Mouse (Mus musculus) embryonic facial prominence, embryonic 11.5 days (tissue): Measurements from ENCODE around the gene Tedc1. TPM values are rescaled to one million over a fixed set of nuclear protein-coding genes. Genes with fewer than 3 reads are reported as not detected.

Source experiments
- ATAC-seq: fragments of 200-750 bp; cut with Nextera tagmentation; replicated peaks from 2 replicates; pipeline ENCODE4 v1.8.0; 2017; ENCODE audit warnings: low read depth; ENCODE audit not compliant: insufficient number of reproducible peaks, low FRiP score, low TSS enrichment
- DNase-seq: peaks from one replicate; pipeline ENCODE4 v3.0.0-alpha.2; 2015; ENCODE audit warnings: low spot score
- H3K27ac ChIP-seq: fragments of 300-500 bp; sonication (generic); replicated peaks from 2 replicates; pipeline ENCODE4 v1.5.1; 2014; ENCODE audit warnings: mild to moderate bottlenecking, low read depth, low read length, control low read depth
- H3K27me3 ChIP-seq: fragments of 300-500 bp; sonication (generic); 2 replicates; pipeline ENCODE4 v1.6.1; 2014; ENCODE audit warnings: mild to moderate bottlenecking, low read length, moderate library complexity, mixed read lengths; ENCODE audit not compliant: control insufficient read depth, insufficient read depth
- H3K36me3 ChIP-seq: fragments of 300-500 bp; sonication (generic); replicated peaks from 2 replicates; pipeline ENCODE4 v1.6.1; 2014; ENCODE audit warnings: low read depth, mild to moderate bottlenecking, low read length, moderate library complexity, mixed read lengths; ENCODE audit not compliant: control insufficient read depth, insufficient read depth
- H3K4me1 ChIP-seq: fragments of 300-500 bp; sonication (generic); 2 replicates; pipeline ENCODE4 v1.6.1; 2014; ENCODE audit warnings: low read length, mixed read lengths; ENCODE audit not compliant: control insufficient read depth, insufficient read depth
- H3K4me2 ChIP-seq: fragments of 300-500 bp; sonication (generic); 2 replicates; pipeline ENCODE4 v1.6.1; 2014; ENCODE audit warnings: low read depth, mild to moderate bottlenecking, control low read depth, low read length, moderate library complexity
- H3K4me3 ChIP-seq: fragments of 300-500 bp; sonication (generic); 2 replicates; pipeline ENCODE4 v1.5.1; 2014; ENCODE audit warnings: low read depth, low read length, control low read depth
- H3K9ac ChIP-seq: fragments of 300-500 bp; sonication (generic); replicated peaks from 2 replicates; pipeline ENCODE4 v1.6.1; 2014; ENCODE audit warnings: mild to moderate bottlenecking, control low read depth, low read length
- H3K9me3 ChIP-seq: fragments of 300-500 bp; sonication (generic); replicated peaks from 2 replicates; pipeline ENCODE4 v1.6.1; 2016; ENCODE audit warnings: mild to moderate bottlenecking, low read length, inconsistent platforms, mixed read lengths; ENCODE audit not compliant: control insufficient read depth
- WGBS: fragments of 180-500 bp; shearing (Covaris S2); extraction: QIAGEN DNeasy Blood & Tissue Kit; methylation state at CpG from one replicate; pipeline ENCODE4 v1.1.7; 2014; 5-methylcytosine and 5-hydroxymethylcytosine counted together
- polyA plus RNA-seq: library from polyadenylated mRNA; unstranded; fragments of >200 nt; fragmentation: Nextera tagmentation; extraction: Ambion mirVana; gene quantifications from 2 replicates; pipeline ENCODE4 v1.2.1, GENCODE M21; 2014

Tedc1 gene
- 26.4 and 27.4 TPM in 2 replicates for polyA plus RNA-seq

- H3K4me3 ChIP-seq, result peak within 1 kb of the TSS; percentile 62
- peaks cover 2% of the 10 kb centered on the region for H3K27me3 ChIP-seq
- no peaks in the 10 kb centered on the region for H3K9me3 ChIP-seq
- WGBS, result under 1% methylated on average over 46 of the region's 46 CpGs
- peak within 1 kb of the TSS; percentile 25 for H3K27ac ChIP-seq
- H3K4me2 ChIP-seq, result peak within 1 kb of the TSS; percentile 76
- peak within 1 kb of the TSS; percentile 64 for H3K9ac ChIP-seq
- peaks cover 5% of the 10 kb centered on the region; the same call in 1 of the 2 replicates for H3K4me1 ChIP-seq
- ATAC-seq, result peak; percentile 98
- no peaks in the 10 kb centered on the region for H3K36me3 ChIP-seq
- DNase-seq, result peak; percentile 99
Measured at GRCm38 (mm10) chr12:113155887-113156539, at the start of gene Tedc1. Tedc1 (plus strand) TSS chr12:113156421.

DNA sequence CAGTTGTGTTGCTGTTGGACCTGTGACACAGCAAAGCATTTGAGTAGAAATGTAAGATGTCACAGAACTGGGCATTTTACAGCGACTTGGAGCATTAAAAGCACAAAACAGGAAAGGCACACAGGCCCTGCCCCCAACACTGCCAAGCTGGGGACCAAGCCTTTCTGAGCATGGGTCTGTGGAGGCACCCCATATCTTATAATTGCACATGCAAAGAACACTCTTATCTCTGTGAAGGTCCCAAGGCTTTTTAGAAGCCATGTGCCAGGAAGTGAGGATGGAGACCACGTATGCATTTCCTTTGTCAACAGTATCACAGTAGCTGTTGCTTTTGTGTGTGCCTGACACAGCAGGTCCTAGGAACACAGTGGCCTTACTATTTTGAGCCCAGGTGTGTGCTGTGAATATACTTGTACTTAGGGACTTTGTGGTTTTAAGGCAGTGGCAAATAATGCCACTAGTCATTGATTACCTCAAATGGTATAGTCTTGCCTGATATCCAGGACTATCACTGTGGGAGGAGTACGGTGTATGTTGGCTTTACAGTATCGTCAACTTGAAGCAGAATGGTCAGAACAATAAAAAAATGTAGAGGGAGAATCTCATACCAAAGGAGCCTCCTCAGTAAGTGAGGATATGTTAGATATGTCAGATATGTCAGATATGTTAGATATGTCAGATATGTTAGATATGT, 48.6 kb upstream of the Tedc1 start:
- ATAC-seq, result no peak

GRCm38 (mm10) chr12:113108528-113109283, 47.5 kb upstream of the Tedc1 start:
- Histone ChIP-seq H3K36me3 (peaks cover 2% of the 10 kb centered on the region; the same call in 1 of the 2 replicates), H3K27ac (no peak overlapping the region), H3K9ac (no peak overlapping the region), H3K4me2 (no peak overlapping the region), H3K27me3 (no peaks in the 10 kb centered on the region), H3K9me3 (no peaks in the 10 kb centered on the region), H3K4me1 (no peaks in the 10 kb centered on the region), H3K4me3 (no peak overlapping the region)
- DNase-seq (no peak), ATAC-seq (no peak)
- WGBS, result 87% methylated on average over 17 of the region's 17 CpGs

More for the DNA sequence above, 48.6 kb upstream of the Tedc1 start:
- no peak overlapping the region for H3K9ac ChIP-seq
- no peaks in the 10 kb centered on the region for H3K4me1 ChIP-seq
- no peaks in the 10 kb centered on the region for H3K9me3 ChIP-seq
- peaks cover 2% of the 10 kb centered on the region; the same call in 1 of the 2 replicates for H3K36me3 ChIP-seq
- no peak for DNase-seq
- WGBS, result 84% methylated on average over 4 of the region's 4 CpGs
- H3K27me3 ChIP-seq, result no peaks in the 10 kb centered on the region
- no peak overlapping the region for H3K4me2 ChIP-seq
- no peak overlapping the region for H3K4me3 ChIP-seq
- no peak overlapping the region for H3K27ac ChIP-seq

- Histone ChIP-seq H3K9me3 (no peaks in the 10 kb centered on the region), H3K4me3 (no peak overlapping the region), H3K9ac (no peak overlapping the region), H3K36me3 (0 out of 2 replicates have a peak, but pooled peaks cover 2% of the 10 kb centered on the region), H3K27ac (no peak overlapping the region), H3K4me1 (no peaks in the 10 kb centered on the region), H3K27me3 (no peaks in the 10 kb centered on the region), H3K4me2 (no peak overlapping the region)
- ATAC-seq, result no peak
- DNase-seq, result no peak
- WGBS, result 88% methylated on average over 10 of the region's 10 CpGs
Measured at GRCm38 (mm10) chr12:113109801-113110200, 46.4 kb upstream of the Tedc1 start.

DNA sequence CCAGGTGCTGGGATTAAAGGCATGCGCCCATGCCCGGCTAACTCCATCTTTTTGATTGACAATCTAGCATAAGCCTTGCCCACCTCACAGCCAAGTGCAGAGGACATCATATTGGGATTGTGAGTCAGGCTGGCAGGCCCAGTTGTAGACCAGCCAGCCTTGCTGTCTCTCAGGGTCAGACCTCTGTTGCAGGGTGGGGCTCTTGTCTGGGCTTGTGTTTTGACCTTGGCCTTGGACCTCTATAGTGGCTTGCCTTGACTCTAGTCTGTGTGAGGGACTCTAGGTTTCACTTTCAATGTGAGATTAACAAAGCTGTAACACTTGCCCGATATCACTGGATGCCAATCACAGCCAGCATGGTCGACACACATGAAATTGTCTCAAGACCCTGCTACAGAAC, 42.1 kb upstream of the Tedc1 start:
- 88% methylated on average over 4 of the region's 4 CpGs for WGBS
- no peak overlapping the region for H3K4me2 ChIP-seq
- no peak overlapping the region for H3K4me3 ChIP-seq
- no peaks in the 10 kb centered on the region for H3K4me1 ChIP-seq
- no peak for ATAC-seq
- no peaks in the 10 kb centered on the region for H3K27me3 ChIP-seq
- no peaks in the 10 kb centered on the region for H3K9me3 ChIP-seq
- no peak overlapping the region for H3K9ac ChIP-seq
- peaks cover 2% of the 10 kb centered on the region; the same call in 1 of the 2 replicates for H3K36me3 ChIP-seq
- H3K27ac ChIP-seq, result no peak overlapping the region
- no peak for DNase-seq

GRCm38 (mm10) chr12:113114856-113115538, 41.2 kb upstream of the Tedc1 start:
- no peak overlapping the region for H3K27ac ChIP-seq
- no peaks in the 10 kb centered on the region for H3K27me3 ChIP-seq
- no peak overlapping the region for H3K4me2 ChIP-seq
- no peak overlapping the region for H3K4me3 ChIP-seq
- peaks cover 2% of the 10 kb centered on the region; the same call in 1 of the 2 replicates for H3K36me3 ChIP-seq
- no peak overlapping the region for H3K9ac ChIP-seq
- H3K9me3 ChIP-seq, result no peaks in the 10 kb centered on the region
- DNase-seq (no peak), ATAC-seq (no peak)
- 87% methylated on average over 16 of the region's 16 CpGs for WGBS
- no peaks in the 10 kb centered on the region for H3K4me1 ChIP-seq

GRCm38 (mm10) chr12:113119516-113120410, 36.5 kb upstream of the Tedc1 start:
- ATAC-seq (no peak; the same call in 1 of the 2 replicates), DNase-seq (peak; percentile 84)
- WGBS, result 91% methylated on average over 20 of the region's 20 CpGs

More at GRCm38 (mm10) chr12:113119516-113120410, 36.5 kb upstream of the Tedc1 start:
- Histone ChIP-seq H3K27me3 (no peaks in the 10 kb centered on the region), H3K9me3 (no peaks in the 10 kb centered on the region), H3K4me1 (no peaks in the 10 kb centered on the region), H3K4me2 (no peak overlapping the region), H3K36me3 (peaks cover 32% of the 10 kb centered on the region), H3K4me3 (no peak overlapping the region), H3K27ac (no peak overlapping the region), H3K9ac (no peak overlapping the region)
